In the genomic region with DNA sequence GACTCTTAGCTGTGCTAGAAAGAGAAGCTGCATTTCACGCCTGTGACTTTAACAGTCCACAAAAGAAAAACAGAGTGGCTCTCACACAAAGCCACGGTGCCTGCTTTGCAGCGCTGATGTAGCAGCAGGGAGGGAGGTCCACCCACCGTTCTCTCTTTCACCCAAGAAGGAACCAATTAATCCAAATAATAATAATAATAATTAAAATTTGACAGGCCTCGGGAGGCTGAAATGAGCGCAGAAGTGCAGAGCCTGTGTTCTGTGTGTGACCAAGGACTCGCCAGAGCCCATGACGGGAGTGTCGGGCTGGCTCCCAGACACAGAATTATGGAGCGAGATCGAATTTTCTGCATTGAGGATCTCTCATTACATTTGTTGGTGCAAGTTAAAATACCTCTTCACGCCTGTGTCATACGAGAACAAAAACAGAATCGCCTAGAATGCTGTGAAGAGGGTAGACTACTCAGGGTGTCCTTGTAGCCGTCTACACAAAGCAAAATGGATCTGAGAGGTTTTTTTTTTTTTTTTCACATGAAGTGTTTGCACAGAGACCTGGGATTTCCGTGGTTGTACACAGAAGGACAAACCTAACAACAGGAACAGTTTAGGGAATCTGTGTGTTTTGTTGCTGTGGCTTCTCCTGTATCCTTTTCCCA, we compare ENCODE assay signal across 9 mouse cellular contexts.
DNase-seq lines count a peak whose midpoint lies in the region; ATAC-seq lines count a peak whose summit lies in the region.
"Had no signal": no experiment of that assay in that cellular context is flagged by ENCODE, and none has a peak within 500 bp of the region (broad histone marks: within the 10 kb centered on the region; RNA-seq: fewer than 3 reads in every experiment).

No protein-coding gene starts in this region.

- H3K9me3 ChIP-seq in lung, embryonic 15.5 days: no peaks in the 10 kb centered on the region
- no peaks in the 10 kb centered on the region for H3K9me3 ChIP-seq in forebrain, embryonic 11.5 days (ENCODE audit: control insufficient read depth, low read length)
- no peaks in the 10 kb centered on the region for H3K9me3 ChIP-seq in limb, embryonic 11.5 days (ENCODE audit: control insufficient read depth, low read length)
- no peaks in the 10 kb centered on the region for H3K9me3 ChIP-seq in stomach, embryonic 14.5 days (ENCODE audit: control insufficient read depth, low read depth, low read length)
- H3K9me3 ChIP-seq: liver, embryonic 13.5 days had no signal

- WGBS in lung, embryonic 15.5 days: 13% methylated on average over 16 of the region's 16 CpGs
- 17% methylated on average over 16 of the region's 16 CpGs for WGBS in forebrain, embryonic 11.5 days
- 45% methylated on average over 16 of the region's 16 CpGs for WGBS in limb, embryonic 11.5 days
- 34% methylated on average over 16 of the region's 16 CpGs for WGBS in stomach, embryonic 14.5 days

- H3K9ac ChIP-seq in lung, embryonic 15.5 days: no peak overlapping the region
- peak overlapping the region; percentile 49 for H3K9ac ChIP-seq in forebrain, embryonic 11.5 days (ENCODE audit: low read length)
- peak overlapping the region; percentile 28; the same call in 1 of the 2 replicates for H3K9ac ChIP-seq in limb, embryonic 11.5 days (ENCODE audit: low read length)
- no peak overlapping the region for H3K9ac ChIP-seq in stomach, embryonic 14.5 days (replicated peaks; ENCODE audit: low read depth, low read length)
- H3K9ac ChIP-seq: liver, embryonic 13.5 days had no signal

- no peak overlapping the region for H3K27ac ChIP-seq in lung, embryonic 15.5 days
- H3K27ac ChIP-seq in forebrain, embryonic 11.5 days (ENCODE audit: low read depth, low read length): peak overlapping the region; percentile 86
- no peak overlapping the region for H3K27ac ChIP-seq in limb, embryonic 11.5 days (replicated peaks; ENCODE audit: low read depth, low read length)
- H3K27ac ChIP-seq in stomach, embryonic 14.5 days (ENCODE audit: low read length): no peak overlapping the region
- H3K27ac ChIP-seq: liver, embryonic 13.5 days had no signal

- H3K27me3 ChIP-seq in lung, embryonic 15.5 days: peaks cover 12% of the 10 kb centered on the region; the same call in 1 of the 2 replicates
- H3K27me3 ChIP-seq in forebrain, embryonic 11.5 days (ENCODE audit: control insufficient read depth, insufficient read depth, low read length): no peaks in the 10 kb centered on the region
- no peaks in the 10 kb centered on the region for H3K27me3 ChIP-seq in limb, embryonic 11.5 days (ENCODE audit: control insufficient read depth, insufficient read depth, low read length)
- H3K27me3 ChIP-seq in stomach, embryonic 14.5 days (ENCODE audit: control insufficient read depth, insufficient read depth, low read length): no peaks in the 10 kb centered on the region
- H3K27me3 ChIP-seq: liver, embryonic 13.5 days had no signal

- no peaks in the 10 kb centered on the region for H3K36me3 ChIP-seq in lung, embryonic 15.5 days
- H3K36me3 ChIP-seq in forebrain, embryonic 11.5 days (ENCODE audit: control insufficient read depth, insufficient read depth, low read length): no peaks in the 10 kb centered on the region
- H3K36me3 ChIP-seq in limb, embryonic 11.5 days (ENCODE audit: control insufficient read depth, insufficient read depth, low read length): no peaks in the 10 kb centered on the region
- no peaks in the 10 kb centered on the region for H3K36me3 ChIP-seq in stomach, embryonic 14.5 days (ENCODE audit: control insufficient read depth, insufficient read depth, low read length)
- H3K36me3 ChIP-seq: liver, embryonic 13.5 days had no signal

- peak overlapping the region; percentile 63 for H3K4me2 ChIP-seq in lung, embryonic 15.5 days
- H3K4me2 ChIP-seq in forebrain, embryonic 11.5 days (ENCODE audit: low read depth, low read length, severe bottlenecking): peak overlapping the region; percentile 62
- peak overlapping the region; percentile 23; the same call in 1 of the 2 replicates for H3K4me2 ChIP-seq in limb, embryonic 11.5 days (ENCODE audit: low read depth, severe bottlenecking)
- H3K4me2 ChIP-seq in stomach, embryonic 14.5 days (replicated peaks; ENCODE audit: low read depth, low read length): peak overlapping the region; percentile 29
- H3K4me2 ChIP-seq: liver, embryonic 13.5 days had no signal

- ATAC-seq in lung, embryonic 15.5 days (ENCODE audit: borderline replicate concordance, extremely low read depth, low FRiP score, low TSS enrichment): no peak
- ATAC-seq in forebrain, embryonic 11.5 days (replicated peaks; ENCODE audit: low FRiP score): 0 out of 2 replicates have a peak, but pooled peaks have one; percentile 42
- ATAC-seq in limb, embryonic 11.5 days (ENCODE audit: insufficient number of reproducible peaks, low FRiP score, low TSS enrichment, low read depth): no peak
- ATAC-seq in stomach, embryonic 14.5 days (ENCODE audit: insufficient number of reproducible peaks, insufficient read depth, low FRiP score, low read depth): no peak

- H3K4me3 ChIP-seq in lung, embryonic 15.5 days: peak overlapping the region; percentile 30
- H3K4me3 ChIP-seq in forebrain, embryonic 11.5 days (ENCODE audit: low read depth, low read length): no peak overlapping the region
- H3K4me3 ChIP-seq in limb, embryonic 11.5 days (ENCODE audit: low read depth, low read length): no peak overlapping the region
- H3K4me3 ChIP-seq in stomach, embryonic 14.5 days (ENCODE audit: low read depth, low read length): no peak overlapping the region
- H3K4me3 ChIP-seq: liver, embryonic 13.5 days had no signal

- peaks cover 6% of the 10 kb centered on the region; the same call in 1 of the 2 replicates for H3K4me1 ChIP-seq in lung, embryonic 15.5 days
- peaks cover 5% of the 10 kb centered on the region for H3K4me1 ChIP-seq in forebrain, embryonic 11.5 days (replicated peaks; ENCODE audit: control insufficient read depth, insufficient read depth, low read length)
- H3K4me1 ChIP-seq in limb, embryonic 11.5 days (ENCODE audit: control insufficient read depth, insufficient read depth, low read length): 0 out of 2 replicates have a peak, but pooled peaks cover 6% of the 10 kb centered on the region
- 0 out of 2 replicates have a peak, but pooled peaks cover 2% of the 10 kb centered on the region for H3K4me1 ChIP-seq in stomach, embryonic 14.5 days (ENCODE audit: control insufficient read depth, insufficient read depth, low read length)
- H3K4me1 ChIP-seq: liver, embryonic 13.5 days had no signal

- DNase-seq in lung, postnatal 36 days: no peak
- peak; percentile 52 for DNase-seq in forebrain, embryonic 11.5 days (ENCODE audit: low spot score)
- peak; percentile 36 for DNase-seq in limb, embryonic 11.5 days (ENCODE audit: low spot score)
- DNase-seq in lung, postnatal 25 days (ENCODE audit: low spot score): no peak
- DNase-seq in spleen, postnatal 14 days (ENCODE audit: low spot score in 2 of 2): no peak
- DNase-seq: heart, adult 18-20 months; liver, embryonic 13.5 days had no signal

Comparison
In these comparisons a context has a peak if more than half of its experiments do, and no peak if none do; other contexts are left out.
1. H3K9ac ChIP-seq: peak in forebrain, embryonic 11.5 days (single experiment) and limb, embryonic 11.5 days (single experiment); none in lung, embryonic 15.5 days (single experiment) and stomach, embryonic 14.5 days (single experiment).
2. DNase-seq: peak in forebrain, embryonic 11.5 days (single experiment) and limb, embryonic 11.5 days (single experiment); none in lung, postnatal 36 days (single experiment), lung, postnatal 25 days (single experiment) and spleen, postnatal 14 days (0 of 2).
3. Peak in every context shown above with its lines, with median percentiles within 50 percentile points of each other: H3K4me2 ChIP-seq.